Mouse (Mus musculus): ENCODE measurements around the gene Rplp0. TPM values are rescaled to one million over a fixed set of nuclear protein-coding genes. Genes with fewer than 3 reads are reported as not detected.

Rplp0 gene
- total RNA-seq, 2 experiments from 2014 or later = 208 to 218 TPM

- DNase-seq (ENCODE audit: low spot score in 2 of 2) = no peak
- intact Hi-C loops (cut with DNase I) = no loop called here
Observed at GRCm38 (mm10) chr5:115525943-115526342, 33.3 kb upstream of the Rplp0 start.

GRCm38 (mm10) chr5:115526456-115527202 is 32.6 kb upstream of the Rplp0 start:
- DNase-seq (ENCODE audit: low spot score in 2 of 2) = no peak
- intact Hi-C loops (cut with DNase I) = no loop called here

GRCm38 (mm10) chr5:115528128-115528527 is 31.1 kb upstream of the Rplp0 start:
- intact Hi-C loops (cut with DNase I) = no loop called here
- DNase-seq (ENCODE audit: low spot score in 2 of 2) = no peak

GRCm38 (mm10) chr5:115529364-115529741 is 29.9 kb upstream of the Rplp0 start:
- no peak for DNase-seq (ENCODE audit: low spot score in 2 of 2)
- intact Hi-C loops (cut with DNase I) = no loop called here

- intact Hi-C loops (cut with DNase I) = no loop called here
- DNase-seq (ENCODE audit: low spot score in 2 of 2) = no peak
Observed at GRCm38 (mm10) chr5:115529742-115530446, 29.4 kb upstream of the Rplp0 start.

- intact Hi-C loops (cut with DNase I) = no loop called here
- DNase-seq (ENCODE audit: low spot score in 2 of 2) = peak in 1 of 2 experiments; percentile 45
Observed at GRCm38 (mm10) chr5:115530447-115530809, 28.8 kb upstream of the Rplp0 start.

GRCm38 (mm10) chr5:115531671-115532270 is 27.5 kb upstream of the Rplp0 start:
- intact Hi-C loops (cut with DNase I) = no loop called here
- DNase-seq (ENCODE audit: low spot score in 2 of 2) = peak in 1 of 2 experiments; percentile 83

- DNase-seq (ENCODE audit: low spot score in 2 of 2) = no peak
- intact Hi-C loops (cut with DNase I) = no loop called here
Observed at GRCm38 (mm10) chr5:115534290-115534731, 25.0 kb upstream of the Rplp0 start.

- intact Hi-C loops (cut with DNase I) = no loop called here
- no peak for DNase-seq (ENCODE audit: low spot score in 2 of 2)
Observed at GRCm38 (mm10) chr5:115534856-115535255, 24.4 kb upstream of the Rplp0 start.

- DNase-seq (ENCODE audit: low spot score in 2 of 2) = no peak
- intact Hi-C loops (cut with DNase I) = no loop called here
Observed at GRCm38 (mm10) chr5:115535635-115536034, 23.6 kb upstream of the Rplp0 start.

GRCm38 (mm10) chr5:115538017-115538692 is 21.1 kb upstream of the Rplp0 start:
- intact Hi-C loops (cut with DNase I) = loop anchor here (1.0 kb wide), 1 partner anchor 32 kb away; the partner anchor contains the start of gene Pxn
- no peak for DNase-seq (ENCODE audit: low spot score in 2 of 2)

GRCm38 (mm10) chr5:115538693-115539043 is 20.6 kb upstream of the Rplp0 start:
- DNase-seq (ENCODE audit: low spot score in 2 of 2) = peak; percentile 90 to 93
- intact Hi-C loops (cut with DNase I) = loop anchor here (1.0 kb wide), 1 partner anchor 32 kb away; the partner anchor contains the start of gene Pxn

- DNase-seq (ENCODE audit: low spot score in 2 of 2) = no peak
- intact Hi-C loops (cut with DNase I) = no loop called here
Observed at GRCm38 (mm10) chr5:115542635-115543384, 16.5 kb upstream of the Rplp0 start.

GRCm38 (mm10) chr5:115543509-115544253 is 15.6 kb upstream of the Rplp0 start:
- intact Hi-C loops (cut with DNase I) = no loop called here
- DNase-seq (ENCODE audit: low spot score in 2 of 2) = peak; percentile 38 to 71

GRCm38 (mm10) chr5:115544655-115545185 is 14.5 kb upstream of the Rplp0 start:
- no peak for DNase-seq (ENCODE audit: low spot score in 2 of 2)
- intact Hi-C loops (cut with DNase I) = no loop called here

- DNase-seq (ENCODE audit: low spot score in 2 of 2) = no peak
Observed at GRCm38 (mm10) chr5:115545636-115546035, 13.6 kb upstream of the Rplp0 start.

GRCm38 (mm10) chr5:115546536-115546935 is 12.7 kb upstream of the Rplp0 start:
- no peak for DNase-seq (ENCODE audit: low spot score in 2 of 2)
- intact Hi-C loops (cut with DNase I) = no loop called here

More at GRCm38 (mm10) chr5:115545636-115546035, 13.6 kb upstream of the Rplp0 start:
- intact Hi-C loops (cut with DNase I) = no loop called here

- DNase-seq (ENCODE audit: low spot score in 2 of 2) = no peak
- intact Hi-C loops (cut with DNase I) = no loop called here
Observed at GRCm38 (mm10) chr5:115547014-115547413, 12.3 kb upstream of the Rplp0 start.

All from left cerebral cortex, postnatal 25 days (tissue).